Mouse (Mus musculus) cerebral cortex, adult 2 months (tissue): ENCODE data around the gene Ssbp3.

Experiments
- WGBS: fragments of 180-500 bp; shearing (Covaris S2); methylation state at CpG from one replicate; pipeline ENCODE4 v1.1.7; 2018; 5-methylcytosine and 5-hydroxymethylcytosine counted together

Ssbp3 gene

GRCm38 (mm10) chr4:106960476-106960875 lies 50.0 kb downstream of the Ssbp3 start:
- 84% methylated on average over 2 of the region's 2 CpGs for WGBS

DNA sequence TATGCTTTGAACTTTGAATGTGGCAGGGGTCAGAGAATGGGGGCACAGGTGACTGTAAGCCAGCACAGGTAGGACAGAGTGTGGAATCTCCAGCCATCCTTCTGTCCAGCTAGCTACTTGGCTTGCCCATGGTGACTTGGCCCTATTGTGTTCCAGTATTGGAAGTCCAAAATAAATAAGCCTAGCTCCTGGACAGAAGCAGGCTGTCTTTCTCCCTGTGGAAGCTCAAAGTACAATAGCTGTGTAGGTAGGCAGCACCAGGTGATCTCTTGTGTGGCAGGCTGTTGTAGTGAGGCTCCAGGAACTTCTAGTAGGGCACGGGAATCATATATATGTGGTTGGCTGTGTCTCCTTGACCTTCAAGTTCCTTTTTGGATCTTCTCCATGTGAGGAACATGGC lies 50.8 kb downstream of the Ssbp3 start:
- 81% methylated on average over 1 of the region's 1 CpGs for WGBS

GRCm38 (mm10) chr4:106964356-106964755 lies 53.9 kb downstream of the Ssbp3 start:
- 54% methylated on average over 9 of the region's 9 CpGs for WGBS

DNA sequence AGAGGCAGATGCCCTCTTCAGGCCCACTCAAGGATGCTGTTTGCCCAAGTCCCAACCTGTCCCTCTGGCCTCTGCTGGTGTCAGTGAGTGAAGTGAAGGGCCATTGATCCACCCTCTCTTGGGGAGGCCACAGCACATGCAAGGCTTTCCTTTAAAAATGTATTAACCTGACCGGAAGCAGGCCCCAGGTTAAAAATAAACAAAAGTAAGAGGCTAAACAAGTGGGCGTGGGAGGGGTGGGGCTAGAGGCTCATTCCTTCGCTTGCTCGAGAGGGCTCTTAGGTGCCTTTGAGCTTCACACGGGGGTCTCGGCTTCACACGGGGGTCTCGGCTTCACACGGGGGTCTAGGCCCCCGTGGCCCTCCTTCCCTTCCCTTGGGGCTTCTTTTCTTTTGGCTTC lies 54.5 kb downstream of the Ssbp3 start:
- 71% methylated on average over 10 of the region's 10 CpGs for WGBS

GRCm38 (mm10) chr4:106966443-106966842 lies 55.9 kb downstream of the Ssbp3 start:
- 63% methylated on average over 3 of the region's 3 CpGs for WGBS

GRCm38 (mm10) chr4:106968910-106969309 lies 58.4 kb downstream of the Ssbp3 start:
- WGBS, result 68% methylated on average over 8 of the region's 8 CpGs

- WGBS, result 82% methylated on average over 7 of the region's 7 CpGs
These were observed 60.3 kb downstream of the Ssbp3 start for GRCm38 (mm10) chr4:106970786-106971185.

DNA sequence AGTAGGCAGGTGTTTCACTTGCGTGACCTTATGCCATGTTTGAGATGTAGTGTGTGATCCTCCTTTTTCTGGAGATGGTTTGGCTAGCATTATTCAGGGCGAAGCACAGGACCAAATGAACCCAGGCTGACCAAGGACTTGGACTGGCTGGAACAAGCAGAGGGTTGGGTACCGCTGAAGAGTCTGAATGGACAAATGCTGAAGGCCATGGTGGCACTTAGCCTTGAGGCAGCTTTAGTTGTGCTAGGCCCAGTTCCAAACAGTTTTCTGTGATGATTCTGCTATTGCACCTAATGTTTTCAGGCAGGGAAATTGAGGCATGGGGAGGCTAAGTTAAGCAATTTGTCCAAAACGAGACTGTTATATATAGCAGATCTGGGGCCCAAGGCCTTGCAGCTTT lies 61.6 kb downstream of the Ssbp3 start:
- 91% methylated on average over 4 of the region's 4 CpGs for WGBS

DNA sequence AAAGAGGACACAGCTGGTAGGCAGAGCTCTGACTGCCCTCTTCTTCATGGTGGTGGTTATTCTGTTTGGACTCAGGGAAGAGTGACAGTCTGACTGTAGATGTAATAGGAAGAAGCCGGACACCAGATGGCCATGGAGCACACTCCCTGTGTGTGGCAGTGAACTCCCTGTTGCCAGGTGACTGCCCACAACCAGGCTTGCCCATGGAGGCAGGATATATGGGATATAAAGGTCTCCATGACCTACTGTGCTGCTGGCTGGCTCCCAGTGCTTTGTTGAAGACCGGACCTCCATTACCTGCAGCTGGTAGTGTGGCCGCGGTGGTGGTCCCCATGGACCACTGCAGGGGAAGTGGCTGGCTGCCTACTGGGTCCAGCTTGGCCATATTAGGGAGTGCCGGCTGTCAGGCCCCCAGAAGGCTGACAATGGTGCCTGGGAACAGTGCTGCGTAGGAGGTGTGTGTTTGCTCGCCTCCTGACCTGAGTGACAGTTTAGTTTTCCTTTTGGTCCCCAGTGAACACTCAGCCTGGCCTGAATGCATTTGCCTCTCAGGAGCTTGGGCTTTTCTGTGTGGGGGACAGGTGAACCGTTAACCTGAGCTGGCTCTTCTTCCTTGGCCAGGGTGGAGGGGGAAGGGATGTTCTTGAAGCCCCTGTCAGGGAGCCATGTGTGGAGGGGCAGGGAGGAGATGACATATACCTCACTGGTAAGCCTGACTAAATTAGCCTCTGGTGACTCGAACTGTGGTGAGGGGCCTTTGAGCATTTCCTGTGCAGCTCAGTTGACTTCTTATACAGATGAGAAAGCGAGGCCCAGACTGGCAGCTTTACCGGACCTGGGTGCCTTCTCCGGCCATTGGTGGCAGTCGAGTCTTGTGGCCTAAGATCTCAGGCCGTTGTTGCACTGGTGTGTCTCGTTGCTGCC lies 62.2 kb downstream of the Ssbp3 start:
- WGBS, result 88% methylated on average over 15 of the region's 15 CpGs

DNA sequence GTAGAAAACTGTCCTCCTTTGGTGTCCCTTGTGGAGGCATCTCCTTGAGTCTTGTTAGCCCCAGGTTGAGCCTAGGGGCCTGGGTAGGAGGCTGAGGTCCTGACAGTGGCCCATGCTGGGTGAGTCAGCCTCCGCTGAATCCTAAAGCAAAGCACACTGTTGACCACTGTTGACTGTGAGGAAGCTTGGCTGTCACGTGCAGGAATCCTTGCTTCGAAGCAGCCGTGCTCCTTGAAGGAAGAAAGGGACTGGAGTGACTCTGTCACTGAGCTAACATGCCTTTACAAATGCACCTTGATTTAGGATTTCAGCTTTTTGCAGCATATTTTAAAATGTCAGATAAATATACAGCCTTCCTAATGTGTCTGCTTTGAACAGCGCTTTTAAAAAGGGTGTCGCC lies 64.8 kb downstream of the Ssbp3 start:
- 79% methylated on average over 6 of the region's 6 CpGs for WGBS

DNA sequence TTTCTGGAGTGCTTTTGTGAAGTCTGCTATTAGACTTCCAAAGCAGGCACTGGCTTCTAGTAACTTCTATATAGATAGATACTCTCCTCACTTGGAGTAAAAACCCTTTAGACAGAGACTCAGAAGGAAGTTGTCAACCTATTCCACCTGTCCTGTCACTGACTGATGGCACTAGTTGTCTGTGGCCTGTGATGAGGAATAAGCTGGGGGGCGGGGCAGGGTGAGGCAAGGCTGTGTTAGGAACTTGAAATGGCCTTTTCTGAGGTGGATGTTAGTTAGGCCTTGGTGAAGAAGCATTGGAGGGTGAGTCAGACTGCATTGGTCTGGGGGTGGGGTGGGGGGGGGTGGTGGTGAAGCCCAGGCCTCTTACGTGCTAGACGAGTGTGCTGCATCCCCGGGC lies 65.4 kb downstream of the Ssbp3 start:
- WGBS, result 73% methylated on average over 4 of the region's 4 CpGs

- 81% methylated on average over 2 of the region's 2 CpGs for WGBS
These were observed 66.1 kb downstream of the Ssbp3 start for GRCm38 (mm10) chr4:106976576-106976975.

- WGBS, result 43% methylated on average over 6 of the region's 6 CpGs
These were observed 66.7 kb downstream of the Ssbp3 start for GRCm38 (mm10) chr4:106977218-106977651.

DNA sequence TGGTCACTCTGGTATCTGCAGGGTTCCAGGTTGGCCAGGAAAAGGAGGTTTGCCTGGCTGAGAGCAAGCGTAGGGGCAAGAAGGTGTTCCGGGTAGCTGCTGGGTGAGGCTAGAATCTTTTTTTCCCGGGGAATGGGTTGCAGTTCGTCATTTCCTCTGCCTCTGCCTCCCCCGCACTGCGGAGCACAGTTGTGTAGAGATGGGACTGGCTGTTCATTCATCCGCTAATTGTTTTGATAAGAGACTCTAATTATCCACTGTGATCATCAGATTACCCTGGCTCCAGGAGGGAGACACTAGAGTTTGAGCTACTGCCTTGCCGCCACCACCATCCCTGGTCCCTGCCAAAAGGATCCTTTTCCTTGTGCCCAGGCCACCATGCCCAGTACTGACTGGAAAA lies 67.9 kb downstream of the Ssbp3 start:
- 47% methylated on average over 8 of the region's 8 CpGs for WGBS

- 79% methylated on average over 7 of the region's 7 CpGs for WGBS
These were observed 70.2 kb downstream of the Ssbp3 start for GRCm38 (mm10) chr4:106980669-106981068.

GRCm38 (mm10) chr4:106981385-106982103 lies 71.0 kb downstream of the Ssbp3 start:
- 83% methylated on average over 7 of the region's 7 CpGs for WGBS

DNA sequence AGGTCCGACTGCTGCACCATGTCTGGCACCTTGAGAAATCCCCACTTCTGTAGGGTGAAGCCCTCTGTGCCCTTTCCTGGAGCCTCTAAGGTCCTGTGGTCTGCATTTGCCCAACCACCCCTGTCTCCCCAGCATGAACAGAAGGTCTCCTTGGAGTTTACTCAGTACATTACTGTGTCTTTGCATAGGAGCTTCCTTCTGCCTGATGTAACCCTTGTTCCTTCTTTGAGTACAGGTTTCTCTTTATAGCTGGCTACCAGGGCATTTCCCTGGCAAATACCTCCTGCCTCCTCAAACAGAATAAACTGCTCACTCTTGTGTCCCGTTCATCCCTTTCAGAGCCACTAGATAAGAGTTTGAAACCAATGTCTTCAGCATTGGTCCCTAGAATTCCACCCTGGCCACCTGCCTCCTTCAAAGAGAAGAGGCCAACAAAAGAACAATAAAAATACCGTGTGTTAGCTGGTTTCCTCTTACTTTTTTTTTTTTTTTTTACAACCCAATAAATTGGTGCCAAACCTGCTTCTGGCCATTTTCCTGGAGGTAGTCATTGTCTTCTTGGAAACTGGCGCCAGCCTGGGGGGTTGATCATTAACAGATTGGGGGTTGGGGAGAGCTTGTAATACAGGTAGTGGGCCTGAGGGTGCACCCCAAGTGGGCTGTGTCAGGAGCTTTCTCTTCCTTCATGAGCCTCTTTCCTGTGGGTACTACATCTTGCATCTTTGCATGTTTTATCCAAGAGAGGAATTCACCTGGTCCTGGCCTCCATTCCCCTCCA lies 72.0 kb downstream of the Ssbp3 start:
- 72% methylated on average over 4 of the region's 4 CpGs for WGBS

- 60% methylated on average over 7 of the region's 7 CpGs for WGBS
These were observed 73.5 kb downstream of the Ssbp3 start for GRCm38 (mm10) chr4:106983908-106984515.

DNA sequence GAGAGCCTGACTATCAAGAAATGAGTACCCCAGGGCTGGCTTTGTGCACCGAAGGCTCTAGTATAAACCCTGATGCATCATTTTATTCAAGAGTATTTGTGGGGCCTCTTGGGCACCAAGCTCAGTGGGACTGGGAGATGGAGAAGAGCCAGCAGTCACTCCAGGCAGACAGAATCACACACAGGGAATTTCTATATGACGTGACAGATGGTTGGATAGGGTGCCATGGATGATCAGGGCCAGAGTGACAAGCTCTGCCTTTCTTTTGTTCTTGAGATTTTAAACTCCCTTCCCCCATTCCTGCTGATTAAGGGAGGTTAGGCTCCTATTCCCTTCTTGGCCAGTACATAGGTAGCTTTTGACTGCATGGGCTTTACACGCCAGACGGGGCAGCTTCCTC lies 74.8 kb downstream of the Ssbp3 start:
- 85% methylated on average over 4 of the region's 4 CpGs for WGBS

- 76% methylated on average over 15 of the region's 15 CpGs for WGBS
These were observed 75.7 kb downstream of the Ssbp3 start for GRCm38 (mm10) chr4:106985899-106986832.
